In the genomic region with DNA sequence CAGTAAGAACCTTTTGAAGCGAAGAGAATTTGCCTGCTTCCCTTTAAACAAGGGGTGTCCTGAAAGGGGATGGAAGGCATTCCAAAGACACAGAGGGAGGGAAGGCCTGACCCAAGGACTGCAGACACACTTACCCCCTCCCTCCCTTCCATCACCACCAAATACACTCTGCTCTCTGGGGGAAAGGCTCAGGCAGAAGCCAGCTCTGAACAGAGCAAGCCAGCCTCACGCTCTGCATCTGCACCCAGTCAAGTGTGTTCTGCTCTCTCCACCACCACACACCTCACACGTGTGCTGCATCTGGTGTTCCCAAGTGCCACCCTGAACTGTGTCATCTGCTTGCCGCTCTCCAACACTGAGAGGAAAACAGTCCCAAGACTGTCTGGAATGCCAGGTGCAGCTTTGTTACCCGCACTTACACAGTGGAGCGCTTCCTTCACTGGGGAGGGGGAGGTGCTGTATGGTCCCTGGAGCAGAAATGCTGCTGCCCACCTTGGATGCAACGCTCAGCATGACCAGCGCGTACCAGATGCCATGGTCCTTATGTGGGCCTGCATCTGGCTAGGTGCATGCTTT, we compare ENCODE assay signal across 12 mouse cellular contexts. TPM values are rescaled to one million over a fixed set of nuclear protein-coding genes. Genes with fewer than 3 reads are reported as not detected.
DNase-seq lines count a peak whose midpoint lies in the region; ATAC-seq and TF ChIP-seq lines count a peak whose summit lies in the region.
"Had no signal": no experiment of that assay in that cellular context is flagged by ENCODE, and none has a peak within 500 bp of the region (broad histone marks: within the 10 kb centered on the region; RNA-seq: fewer than 3 reads in every experiment).

No protein-coding gene starts in this region.

- no peak for TF ChIP-seq POLR2A in spleen, adult 2 months (IDR thresholded peaks at IDR 0.05; ENCODE audit: low read depth, low read length)

- H3K27me3 ChIP-seq in heart, embryonic 15.5 days: no peaks in the 10 kb centered on the region
- H3K27me3 ChIP-seq in spleen, adult 2 months (ENCODE audit: control insufficient read depth, insufficient read depth, low read length): no peaks in the 10 kb centered on the region
- H3K27me3 ChIP-seq in limb, embryonic 12.5 days: no peaks in the 10 kb centered on the region

- 0 out of 2 replicates have a peak, but pooled peaks cover 3% of the 10 kb centered on the region for H3K36me3 ChIP-seq in heart, embryonic 15.5 days
- peaks cover 10% of the 10 kb centered on the region for H3K36me3 ChIP-seq in spleen, adult 2 months (ENCODE audit: control insufficient read depth, insufficient read depth, low read length)
- H3K36me3 ChIP-seq in limb, embryonic 12.5 days: peaks cover 53% of the 10 kb centered on the region

- H3K27ac ChIP-seq in heart, embryonic 15.5 days: no peak overlapping the region
- H3K27ac ChIP-seq in spleen, adult 2 months (ENCODE audit: insufficient read depth, low read length): 0 out of 2 replicates have a peak overlapping the region, but pooled peaks have one; percentile 4
- peak overlapping the region; percentile 77; the same call in 1 of the 2 replicates for H3K27ac ChIP-seq in limb, embryonic 12.5 days

- H3K9ac ChIP-seq in heart, embryonic 15.5 days: 0 out of 2 replicates have a peak overlapping the region, but pooled peaks have one; percentile 14
- H3K9ac ChIP-seq in limb, embryonic 12.5 days (replicated peaks): 0 out of 2 replicates have a peak overlapping the region, but pooled peaks have one; percentile 14

- no peak overlapping the region for H3K4me3 ChIP-seq in heart, embryonic 15.5 days
- no peak overlapping the region for H3K4me3 ChIP-seq in spleen, adult 2 months (ENCODE audit: extremely low read depth, insufficient read depth, insufficient read length)
- H3K4me3 ChIP-seq in limb, embryonic 12.5 days (replicated peaks): no peak overlapping the region

- H3K4me1 ChIP-seq in heart, embryonic 15.5 days (replicated peaks): peaks cover 64% of the 10 kb centered on the region
- peaks cover 38% of the 10 kb centered on the region for H3K4me1 ChIP-seq in spleen, adult 2 months (ENCODE audit: control insufficient read depth, insufficient read depth, insufficient read length)
- peaks cover 54% of the 10 kb centered on the region for H3K4me1 ChIP-seq in limb, embryonic 12.5 days (replicated peaks)

- ATAC-seq in heart, embryonic 15.5 days (replicated peaks; ENCODE audit: insufficient number of reproducible peaks, insufficient read depth, low FRiP score, low read depth): no peak
- peak; percentile 29; the same call in 1 of the 2 replicates for ATAC-seq in limb, embryonic 12.5 days (ENCODE audit: insufficient number of reproducible peaks, insufficient read depth, low FRiP score, low TSS enrichment, low read depth)

- no peak overlapping the region for H3K4me2 ChIP-seq in heart, embryonic 15.5 days
- no peak overlapping the region for H3K4me2 ChIP-seq in limb, embryonic 12.5 days
- H3K4me2 ChIP-seq: liver, embryonic 11.5 days had no signal

- no peaks in the 10 kb centered on the region for H3K9me3 ChIP-seq in heart, embryonic 15.5 days (replicated peaks)
- H3K9me3 ChIP-seq in limb, embryonic 12.5 days: no peaks in the 10 kb centered on the region

- no peak for DNase-seq in heart, adult 9 months (ENCODE audit: low spot score in 2 of 2)
- DNase-seq in spleen, adult 2 months (ENCODE audit: low read depth in 1 of 2, low spot score in 2 of 2): no peak
- DNase-seq in spleen, adult 12 weeks (ENCODE audit: low spot score): no peak
- DNase-seq in adrenal gland, postnatal 10 days: no peak
- DNase-seq in layer of hippocampus, adult 11-12 months (ENCODE audit: low spot score): no peak
- no peak for DNase-seq in ovary, postnatal 10 days (ENCODE audit: low spot score)
- DNase-seq: cerebellum, postnatal 10 days; gastrocnemius, postnatal 36 days; lung, postnatal 4 days had no signal

- WGBS in heart, embryonic 15.5 days: 72% methylated on average over 9 of the region's 9 CpGs
- WGBS in spleen, adult 2 months: 30% methylated on average over 9 of the region's 9 CpGs
- WGBS in limb, embryonic 12.5 days: 50% methylated on average over 9 of the region's 9 CpGs

- TF ChIP-seq CTCF in spleen, adult 2 months (IDR thresholded peaks at IDR 0.05; ENCODE audit: extremely low read depth, insufficient read depth, insufficient read length, insufficient replicate concordance): no peak

RNA-seq across cellular contexts. Expression of gene Tesc, which starts 53.9 kb away (rescaled TPM):
- polyA plus RNA-seq in heart, embryonic 15.5 days (2015; fragmentation: Nextera tagmentation; extraction: Ambion mirVana): 10.1 and 11.0 TPM in 2 replicates
- polyA plus RNA-seq in spleen, adult 2 months (2012; rRNA removed): 17.1 and 21.2 TPM in 2 replicates
- 0.49 and 0.74 TPM in 2 replicates for polyA plus RNA-seq in limb, embryonic 12.5 days (2016; fragmentation: Nextera tagmentation; extraction: Ambion mirVana)
- 10 to 100 TPM; 54.4 to 61.5 TPM for total RNA-seq in adrenal gland, postnatal 10 days (2021)
